Mouse (Mus musculus) CH12.LX (cell line): ENCODE measurements around the gene Zfp987.
"Not testable (repeated sequence)": the region's sequence is repeated elsewhere in the genome, so short reads cannot be mapped to it uniquely, and the experiment has no call there.

Experiments
- CTCF ChIP-seq, 2 experiments: IDR thresholded peaks in 1 of 2; conservative IDR thresholded peaks in 1 of 2; 2 replicates each; pipeline ENCODE4 v1.5.1; 2011 to 2012; ENCODE audit warnings: low read depth in 2 of 2, low read length in 2 of 2, improper control_type of control experiment in 1 of 2, inconsistent platforms in 1 of 2, mild to moderate bottlenecking in 1 of 2, moderate library complexity in 1 of 2
- POLR2A ChIP-seq: IDR thresholded peaks from 2 replicates; pipeline ENCODE4 v1.6.1; 2011; ENCODE audit warnings: low read depth, mild to moderate bottlenecking, improper control_type of control experiment, low read length
- POLR2AphosphoS2 ChIP-seq: IDR thresholded peaks from 2 replicates; pipeline ENCODE4 v1.6.1; 2011; ENCODE audit warnings: low read depth, low read length, improper control_type of control experiment
- USF1 ChIP-seq: IDR thresholded peaks from 2 replicates; pipeline ENCODE4 v1.6.1; 2014; ENCODE audit warnings: low read depth, mild to moderate bottlenecking, inconsistent platforms, low read length, improper control_type of control experiment
- ZKSCAN1 ChIP-seq: IDR thresholded peaks from 2 replicates; pipeline ENCODE4 v1.6.1; 2012; ENCODE audit warnings: low read depth, inconsistent platforms, low read length, improper control_type of control experiment, borderline replicate concordance

DNA sequence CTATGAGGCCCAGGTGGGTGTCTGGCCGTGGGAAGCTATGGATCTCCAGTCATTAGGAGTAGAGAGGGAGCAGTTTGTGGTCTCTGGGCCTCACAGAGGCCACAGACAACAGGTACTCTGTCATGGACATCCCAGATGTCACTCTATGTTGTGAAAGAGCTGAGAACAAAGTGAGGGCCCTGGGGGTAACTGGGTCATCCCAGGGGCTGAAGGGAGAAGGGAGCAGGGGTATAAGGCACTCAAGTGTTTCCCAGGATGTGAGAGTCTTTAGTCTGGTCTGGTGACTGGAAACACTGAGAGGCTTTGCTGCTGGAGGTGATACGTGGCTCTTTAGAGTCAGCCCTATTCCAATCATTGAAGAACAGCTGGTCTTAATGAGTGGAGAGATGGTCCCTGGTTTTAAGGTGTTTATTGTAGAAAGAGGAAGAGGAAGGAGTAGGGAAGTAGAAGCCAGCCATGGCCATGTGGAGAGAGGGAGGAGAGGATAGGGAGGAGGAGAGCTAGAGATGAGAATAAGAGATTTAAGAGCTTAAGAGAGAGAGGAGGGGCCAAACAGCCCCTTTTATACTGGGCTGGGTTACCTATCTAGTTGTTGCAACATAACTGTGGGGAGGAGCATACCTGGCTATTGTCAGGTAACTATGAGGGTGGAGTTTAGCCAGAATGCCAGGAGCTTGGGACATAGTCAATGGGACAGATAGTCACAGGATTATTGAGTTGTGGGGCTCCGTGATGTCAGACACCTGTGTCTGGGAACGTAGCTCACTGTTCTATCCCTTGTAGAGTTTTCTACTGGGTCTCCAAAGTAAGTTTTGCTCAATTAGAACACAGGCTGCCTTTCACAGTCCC lies 76.5 kb downstream of the Zfp987 start:
- TF ChIP-seq CTCF (conservative IDR thresholded peaks at IDR 0.05 in 1 of 2, IDR thresholded peaks at IDR 0.05 in 1 of 2; ENCODE audit: low read depth in 2 of 2, low read length in 2 of 2); ZKSCAN1; POLR2A; POLR2AphosphoS2; USF1: not testable (repeated sequence)
